Mouse (Mus musculus) gastrocnemius, adult 2 months (tissue): ENCODE measurements at regions not wholly inside any gene's neighbourhood (a gene's known extent, or its start where the extent isn't known, plus 50 kb on each side); places are given as distances from the start of the nearest gene placed in this dataset.

Experiments
- DNase-seq: peaks from one replicate; pipeline ENCODE4 v3.0.0; 2022
- H3K27ac ChIP-seq: fragments of 200-600 bp; 2 replicates; pipeline ENCODE4 v1.8.1; 2022; ENCODE audit warnings: mild to moderate bottlenecking
- H3K4me3 ChIP-seq: fragments of 200-600 bp; 2 replicates; pipeline ENCODE4 v1.8.1; 2022; ENCODE audit warnings: mild to moderate bottlenecking, moderate library complexity
- CTCF ChIP-seq: fragments of 200-600 bp; IDR thresholded peaks from 2 replicates; pipeline ENCODE4 v1.8.1; 2022; ENCODE audit warnings: antibody characterized with exemption, mild to moderate bottlenecking, moderate library complexity
- intact Hi-C: fragments of 180-260 bp; cut with DNase I; formaldehyde crosslinking; loops from one replicate; pipeline ENCODE4 v1.15.1; 2025

DNA sequence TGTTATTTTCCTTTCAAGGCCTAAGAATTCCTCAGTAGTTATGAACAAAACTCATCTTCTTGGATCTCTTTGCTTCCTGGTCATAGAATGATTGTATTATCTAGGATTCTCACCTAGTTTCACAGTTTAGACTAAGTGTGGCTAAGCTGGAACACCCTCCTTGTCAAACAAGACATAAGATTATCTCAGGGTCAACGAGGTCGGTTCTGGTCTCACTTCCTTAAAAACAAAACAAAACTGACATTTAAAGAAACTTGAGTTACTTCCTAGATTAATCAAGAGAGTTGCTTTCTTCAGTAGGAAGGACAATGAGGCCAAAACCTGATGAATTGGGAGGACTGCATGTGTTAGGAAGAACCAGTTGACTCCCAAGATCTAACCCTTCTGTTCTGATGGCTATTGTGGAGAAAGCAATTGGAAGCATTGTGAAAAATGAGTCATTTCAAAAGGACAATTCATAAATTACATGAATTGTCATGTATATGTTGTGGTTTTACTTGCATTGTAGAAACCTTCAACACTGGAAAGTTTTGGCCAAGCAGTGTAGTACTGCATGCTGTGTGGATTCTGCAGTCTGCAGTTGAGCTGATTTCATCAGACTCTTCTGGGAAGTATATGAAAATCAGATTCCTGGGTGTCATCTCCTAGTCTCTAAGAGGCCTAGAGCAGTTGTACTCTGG lies 293.0 kb downstream of the Nuak1 start:
- H3K27ac ChIP-seq: no peak overlapping the region
- intact Hi-C loops: no loop called here
- TF ChIP-seq CTCF: no peak
- H3K4me3 ChIP-seq: no peak overlapping the region
- no peak for DNase-seq

DNA sequence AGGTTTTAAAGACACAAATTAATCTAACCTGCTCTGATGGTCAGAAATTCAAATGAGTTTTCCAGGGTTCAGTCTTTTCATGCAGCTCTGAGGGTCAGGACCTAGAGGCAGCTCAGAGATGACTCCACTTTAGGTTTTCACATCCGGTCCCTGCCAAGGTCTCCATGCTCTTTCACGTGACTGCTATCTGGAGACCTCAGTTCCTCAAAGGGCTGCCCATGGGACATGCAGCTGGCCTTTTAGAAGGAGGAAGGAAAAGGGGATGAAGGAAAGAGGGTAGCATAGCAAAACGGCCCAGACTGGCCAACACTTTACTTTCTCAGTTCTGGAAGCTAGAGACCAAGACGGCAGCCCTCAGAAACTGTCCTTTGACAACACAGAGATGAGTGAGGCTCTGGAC lies 276.6 kb downstream of the Nuak1 start:
- H3K4me3 ChIP-seq: no peak overlapping the region
- no peak overlapping the region for H3K27ac ChIP-seq
- intact Hi-C loops: loop anchor here (10.0 kb wide), 1 partner anchor 271 kb away; no protein-coding TSS in a partner anchor
- DNase-seq: no peak
- no peak for TF ChIP-seq CTCF

DNA sequence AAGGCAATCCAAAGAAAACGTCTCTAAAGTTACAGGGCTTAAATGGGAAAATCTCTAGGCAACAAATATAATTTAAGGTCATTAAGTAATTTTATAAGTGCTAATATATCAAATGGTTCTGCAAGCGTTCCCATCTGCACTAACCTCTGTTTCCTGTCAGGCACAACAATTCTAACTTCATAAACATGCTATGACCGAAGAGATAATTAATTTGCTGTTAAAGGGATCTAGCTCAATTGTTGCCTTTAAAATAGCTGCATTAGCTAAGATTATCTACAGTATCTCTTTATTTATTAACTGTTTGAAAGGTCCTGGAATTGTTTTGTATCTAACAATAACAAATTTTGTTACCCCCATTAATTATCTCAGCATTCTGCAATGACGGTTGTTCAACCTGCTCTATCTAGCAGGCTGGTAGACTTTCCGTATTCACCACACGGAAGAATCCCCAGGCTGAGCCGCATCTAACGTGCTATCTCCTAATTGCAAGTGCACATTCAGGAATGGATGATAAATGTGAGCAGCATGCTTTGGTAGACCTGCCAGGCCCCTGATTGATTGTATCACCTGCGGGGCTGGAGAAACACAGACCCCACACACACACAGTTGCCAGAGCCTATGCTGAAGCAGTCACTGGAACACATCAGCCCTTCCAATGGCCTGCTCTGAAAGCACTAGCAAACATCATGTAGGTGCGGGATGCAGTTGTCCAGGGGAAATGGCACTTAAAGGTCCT lies 274.4 kb downstream of the Nuak1 start:
- Histone ChIP-seq H3K4me3 (no peak overlapping the region), H3K27ac (no peak overlapping the region)
- TF ChIP-seq CTCF: no peak
- intact Hi-C loops: loop anchor here (10.0 kb wide), 1 partner anchor 269 kb away; no protein-coding TSS in a partner anchor
- DNase-seq: no peak

DNA sequence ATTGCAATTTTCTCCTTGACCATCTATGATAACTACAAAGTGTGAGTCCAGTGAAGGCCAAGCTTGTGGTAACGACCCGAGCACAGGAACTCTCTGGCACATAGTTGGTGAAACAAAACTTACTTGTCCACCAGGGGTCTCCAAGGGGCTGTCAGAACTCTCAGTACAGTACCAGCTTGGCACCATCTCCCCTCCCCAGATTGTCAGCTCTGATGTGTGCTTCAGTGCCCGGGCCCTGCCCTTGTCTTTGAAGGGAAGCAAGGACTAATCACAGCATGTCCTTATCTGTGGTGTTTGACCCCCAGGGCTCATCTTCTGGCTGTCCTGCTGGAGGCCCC lies 273.9 kb downstream of the Nuak1 start:
- TF ChIP-seq CTCF: peak; percentile 43
- intact Hi-C loops: loop anchor here (10.0 kb wide), 1 partner anchor 268 kb away; no protein-coding TSS in a partner anchor
- DNase-seq: peak; percentile 26
- Histone ChIP-seq H3K27ac (no peak overlapping the region), H3K4me3 (no peak overlapping the region)

DNA sequence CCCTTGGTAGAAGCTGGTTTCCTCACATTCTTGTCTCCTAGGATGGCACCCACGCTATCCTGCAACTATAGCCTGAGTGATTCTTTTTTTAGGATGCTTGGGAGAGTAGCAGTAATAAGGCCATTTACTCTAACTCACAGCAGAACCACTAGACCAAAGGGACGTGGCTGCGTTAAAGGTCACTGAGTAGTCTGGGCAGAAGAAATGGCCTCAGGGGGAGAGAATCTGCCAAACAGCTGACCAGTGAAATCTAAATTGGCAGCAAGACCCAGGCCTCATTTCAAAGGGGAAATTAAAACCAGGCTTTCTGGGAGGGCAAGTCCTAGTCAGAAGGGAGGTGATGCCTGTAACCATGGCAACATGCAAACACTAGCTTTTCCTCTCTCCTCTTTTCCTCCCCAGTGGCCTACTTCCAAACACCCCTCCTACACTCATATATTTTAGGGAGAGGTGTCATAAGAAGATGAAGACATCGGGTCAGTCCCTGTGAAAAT lies 267.5 kb downstream of the Nuak1 start:
- Histone ChIP-seq H3K27ac (peak overlapping the region; percentile 65), H3K4me3 (no peak overlapping the region)
- intact Hi-C loops: no loop called here
- DNase-seq: peak; percentile 78
- no peak for TF ChIP-seq CTCF

DNA sequence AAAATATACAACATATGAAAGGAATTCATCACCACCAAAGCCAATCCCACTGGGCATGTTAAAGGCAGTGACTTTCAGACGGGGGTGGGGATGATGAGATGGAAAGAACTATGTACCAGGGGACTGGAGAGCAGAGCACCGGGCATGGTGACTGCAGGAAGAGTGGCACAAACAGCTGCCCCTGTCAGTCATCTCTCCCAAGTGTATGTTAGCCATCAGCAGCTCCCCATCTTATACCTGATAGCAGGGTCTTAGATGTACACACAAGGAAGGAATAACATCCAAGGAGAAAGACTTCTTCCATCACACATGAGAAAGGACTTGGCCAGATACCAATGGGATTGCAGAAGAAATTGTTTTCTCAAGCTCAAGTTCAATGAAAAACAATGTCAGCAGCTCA lies 257.2 kb downstream of the Nuak1 start:
- Histone ChIP-seq H3K27ac (no peak overlapping the region), H3K4me3 (no peak overlapping the region)
- TF ChIP-seq CTCF: no peak
- intact Hi-C loops: no loop called here
- no peak for DNase-seq

DNA sequence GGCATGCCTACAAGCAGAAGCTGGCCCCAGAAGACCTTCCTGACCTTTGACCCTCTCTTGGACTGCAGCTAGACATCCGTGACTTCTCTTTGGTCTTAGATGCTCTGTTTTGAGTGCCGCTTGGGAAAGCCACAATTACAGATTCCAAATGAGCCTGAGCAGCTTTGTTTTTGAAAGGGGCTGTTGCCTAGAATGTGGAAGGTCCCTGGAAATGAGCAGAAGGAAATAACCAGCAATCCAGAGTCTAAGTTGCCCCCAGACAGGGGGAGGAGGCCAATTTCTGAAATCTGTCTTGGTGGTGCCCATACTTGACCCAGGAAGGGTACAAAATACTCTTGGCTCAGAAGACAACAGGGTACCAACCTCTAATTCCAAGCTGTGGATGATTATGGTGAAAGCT lies 253.9 kb downstream of the Nuak1 start:
- Histone ChIP-seq H3K4me3 (no peak overlapping the region), H3K27ac (no peak overlapping the region)
- DNase-seq: no peak
- intact Hi-C loops: no loop called here
- no peak for TF ChIP-seq CTCF

DNA sequence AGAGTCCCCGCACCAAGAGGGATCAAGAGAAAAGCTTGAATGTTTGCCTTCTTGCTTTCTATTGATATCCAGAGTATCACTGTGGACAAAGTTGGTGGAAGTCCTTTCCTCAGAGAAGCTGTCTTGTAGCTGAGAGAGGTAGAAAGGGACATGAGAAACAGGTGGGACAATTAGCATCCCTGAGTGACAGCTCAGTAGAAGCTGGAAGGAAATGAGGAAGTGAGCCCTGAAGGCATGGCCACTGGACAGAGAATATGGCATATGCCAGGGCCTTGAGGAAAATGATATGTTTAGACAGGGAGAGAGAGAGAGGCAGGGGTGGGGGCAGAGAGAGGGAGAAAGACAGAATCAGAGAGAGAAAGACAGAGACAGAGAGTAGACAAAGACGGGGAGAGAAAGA lies 241.4 kb downstream of the Nuak1 start:
- no peak overlapping the region for H3K4me3 ChIP-seq
- TF ChIP-seq CTCF: no peak
- no peak overlapping the region for H3K27ac ChIP-seq
- intact Hi-C loops: no loop called here
- DNase-seq: no peak

DNA sequence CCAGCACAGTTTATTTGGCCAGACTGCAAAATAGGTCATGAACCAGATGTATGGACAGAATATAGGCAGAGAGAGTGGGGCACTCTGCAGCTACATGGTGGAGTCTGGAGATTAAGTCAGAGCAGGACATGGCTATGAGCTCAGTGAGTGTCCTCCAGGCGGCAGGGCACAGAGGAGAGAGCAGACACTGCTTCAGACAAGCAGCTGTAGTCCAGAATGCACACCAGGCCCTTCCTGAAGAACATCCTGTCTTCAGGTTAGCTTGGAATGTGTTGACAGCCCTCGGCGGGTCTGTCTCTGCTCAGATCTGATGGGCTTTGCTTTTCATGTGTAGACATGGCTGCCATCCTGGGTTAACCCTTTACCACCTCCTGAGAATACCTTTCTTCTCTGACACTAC lies 238.6 kb downstream of the Nuak1 start:
- TF ChIP-seq CTCF: no peak
- H3K4me3 ChIP-seq: no peak overlapping the region
- H3K27ac ChIP-seq: no peak overlapping the region
- no peak for DNase-seq
- intact Hi-C loops: no loop called here

DNA sequence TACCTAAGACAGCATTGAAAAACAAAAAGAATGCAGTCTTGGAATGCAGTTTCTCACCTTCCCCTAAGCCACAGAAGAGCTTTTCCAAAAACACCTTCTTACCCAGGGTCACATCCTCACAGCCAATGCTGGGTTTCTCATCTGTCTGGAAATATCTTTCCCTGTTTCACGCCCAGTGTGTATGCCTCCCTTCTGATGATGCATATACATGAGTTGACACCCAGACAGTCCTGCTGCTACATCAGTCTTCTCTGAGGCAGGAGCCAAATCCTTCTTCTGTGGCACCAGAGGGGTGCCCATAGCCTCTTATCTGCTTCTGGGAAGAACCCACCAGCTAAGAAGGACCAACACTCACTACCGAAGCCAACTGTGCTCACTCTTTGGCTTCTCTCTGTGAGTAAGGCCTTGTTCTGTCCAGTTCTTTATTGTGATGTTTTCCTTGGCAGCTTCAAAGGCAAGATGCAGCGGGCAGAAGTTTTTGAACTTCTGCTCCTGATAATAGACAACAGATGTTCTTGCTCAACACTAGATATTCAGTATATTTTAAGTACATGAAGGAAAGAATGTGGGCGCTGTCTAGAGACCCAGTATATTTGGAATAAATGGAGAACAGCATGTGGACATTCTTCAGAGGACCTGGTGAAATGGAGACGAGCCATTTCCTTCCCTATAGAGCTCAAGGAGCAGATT lies 228.2 kb downstream of the Nuak1 start:
- TF ChIP-seq CTCF: no peak
- H3K27ac ChIP-seq: no peak overlapping the region
- no peak for DNase-seq
- no peak overlapping the region for H3K4me3 ChIP-seq
- intact Hi-C loops: no loop called here

DNA sequence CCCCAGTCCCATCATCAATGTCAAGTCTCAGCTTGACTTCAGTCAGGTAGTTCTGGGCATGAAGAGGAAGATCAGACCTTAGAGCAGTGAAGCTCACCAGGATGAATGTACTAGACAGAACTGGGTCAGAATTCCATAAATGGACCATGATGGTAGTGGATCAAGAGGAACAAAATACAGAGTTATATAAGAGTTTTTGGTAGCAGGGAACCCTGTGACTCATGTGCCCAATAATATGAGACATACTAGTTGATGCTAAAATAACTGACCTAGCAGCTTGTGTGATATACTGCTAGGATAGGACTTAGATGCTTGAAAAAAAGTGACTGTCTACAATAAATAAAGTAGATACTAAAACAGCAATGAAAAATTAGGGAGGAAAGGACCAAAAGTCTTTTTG lies 225.6 kb downstream of the Nuak1 start:
- Histone ChIP-seq H3K27ac (no peak overlapping the region), H3K4me3 (no peak overlapping the region)
- DNase-seq: no peak
- intact Hi-C loops: no loop called here
- no peak for TF ChIP-seq CTCF

DNA sequence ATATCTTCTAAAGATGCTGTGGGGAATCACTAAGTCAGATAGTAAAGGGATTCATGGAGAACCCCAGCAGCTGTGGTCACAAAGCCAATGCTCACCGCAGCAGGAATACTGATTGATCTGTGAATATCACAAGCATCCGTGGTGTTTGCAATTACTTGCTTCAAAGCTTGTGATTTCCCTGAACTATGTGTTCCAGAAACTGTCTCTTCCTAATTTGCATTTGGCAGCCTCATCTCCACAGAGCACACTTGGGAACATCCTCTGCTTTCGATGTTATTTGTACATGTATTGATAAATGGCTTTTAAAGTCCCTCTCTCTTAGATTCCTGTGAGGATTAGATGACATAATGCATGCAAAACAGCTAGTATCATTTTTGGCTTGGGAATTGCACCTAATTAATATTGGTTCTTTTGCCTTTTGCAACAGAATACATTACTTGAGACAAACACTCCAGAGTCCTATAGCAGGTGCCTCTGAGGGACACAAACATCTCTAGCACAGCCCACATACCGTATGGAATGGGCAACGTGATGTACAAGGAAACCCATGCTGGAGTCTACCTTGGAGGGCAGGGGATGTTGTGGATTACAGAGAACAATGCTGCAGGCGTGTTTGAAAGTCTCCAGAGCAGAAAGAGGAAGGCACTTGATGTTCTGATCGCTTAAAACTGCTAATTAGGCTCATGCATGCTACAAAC lies 211.0 kb downstream of the Nuak1 start:
- DNase-seq: no peak
- intact Hi-C loops: no loop called here
- no peak for TF ChIP-seq CTCF
- Histone ChIP-seq H3K27ac (no peak overlapping the region), H3K4me3 (no peak overlapping the region)
